Mouse (Mus musculus) T-helper 17 cell (primary cell): ENCODE data around the gene Terf2.
"Not testable (repeated sequence)": the region's sequence is repeated elsewhere in the genome, so short reads cannot be mapped to it uniquely, and the experiment has no call there.

Experiments
- in situ Hi-C, 2 experiments: fragments of 300-600 bp; cut with MboI, MseI; formaldehyde crosslinking; loops; 1 replicate in 1 of 2; 2 replicates in 1 of 2; pipeline ENCODE4 v1.15.1; 2025; ENCODE audit warnings: high pct_unique_total_duplicates in 2 of 2

Gene Terf2

DNA sequence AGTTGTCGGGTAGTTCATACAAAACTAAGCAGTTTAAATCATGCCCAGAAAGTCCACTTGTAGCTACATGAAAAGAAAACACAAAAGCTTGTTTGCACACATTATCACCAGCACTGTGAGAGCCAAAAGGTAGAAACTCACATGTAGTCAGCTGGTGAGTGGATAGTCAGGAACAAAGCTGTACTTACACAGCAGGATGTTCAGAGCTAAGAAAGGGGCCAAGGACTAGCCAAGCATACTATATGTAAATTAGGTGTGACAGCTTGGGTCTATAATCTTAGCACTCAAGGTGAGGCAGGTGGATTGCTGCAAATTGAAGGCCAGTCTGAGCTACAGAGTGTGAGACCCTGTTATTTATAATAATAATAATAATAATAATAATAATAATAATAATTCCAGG is 33.7 kb downstream of the Terf2 start:
- in situ Hi-C loops: no loop called here

GRCm38 (mm10) chr8:107056973-107057369 is 39.4 kb downstream of the Terf2 start:
- in situ Hi-C loops: no loop called here

GRCm38 (mm10) chr8:107056076-107056972 is 40.0 kb downstream of the Terf2 start, which contains the start of the genes Cog8 and Nip7:
Cog8 (minus strand) TSS chr8:107056689.
Nip7 (plus strand) TSS chr8:107056877.
- in situ Hi-C loops: no loop called here

GRCm38 (mm10) chr8:107052046-107052445 is 44.3 kb downstream of the Terf2 start:
- in situ Hi-C loops: no loop called here

GRCm38 (mm10) chr8:107049480-107049879 is 46.9 kb downstream of the Terf2 start:
- in situ Hi-C loops: no loop called here

DNA sequence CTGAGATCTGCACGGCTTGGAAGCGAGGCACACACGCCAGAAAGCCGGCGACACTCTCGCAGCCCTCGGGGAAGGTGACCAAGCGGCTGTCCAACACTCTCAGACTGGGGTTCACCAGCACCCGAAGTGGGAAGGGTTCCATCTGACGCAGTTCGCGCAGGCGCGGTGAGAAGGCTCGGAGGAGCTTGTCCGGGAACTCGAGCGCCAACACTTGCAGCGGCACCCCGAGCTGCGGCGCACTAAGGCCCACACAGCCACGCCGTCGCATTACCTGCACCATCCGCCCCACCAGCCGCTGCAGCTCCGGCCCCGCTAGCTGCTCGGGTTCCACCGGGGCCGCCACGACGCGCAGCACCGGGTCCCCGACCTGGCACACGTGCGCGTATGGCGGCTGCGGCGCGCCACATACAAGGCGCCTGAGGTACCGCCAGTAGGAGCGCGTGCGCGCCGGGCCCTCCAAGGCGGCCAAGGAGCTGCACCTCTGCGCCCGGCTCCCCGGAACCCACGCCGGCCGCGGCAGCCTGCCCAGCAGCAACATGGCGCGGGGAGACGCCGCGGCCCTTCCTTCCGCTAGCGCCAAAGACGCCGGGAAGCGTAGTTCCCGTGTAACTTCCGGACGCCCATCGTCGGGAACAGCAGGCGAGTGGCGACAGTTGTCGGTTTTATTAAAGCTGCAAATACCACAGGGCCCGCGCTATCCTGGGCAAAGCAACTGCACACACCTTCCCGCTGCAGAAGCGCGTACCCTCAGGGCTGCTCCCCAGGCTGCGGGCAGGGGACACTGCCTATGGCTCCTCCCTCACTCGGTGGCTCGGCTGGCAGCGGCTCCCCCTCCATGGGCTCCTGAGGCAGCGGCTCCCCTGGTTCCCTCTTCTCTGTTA is 48.0 kb downstream of the Terf2 start, which contains the start of gene Pdf:
Gene Pdf (minus strand): TSS at position 554 of the 881 bp plus-strand sequence.
- in situ Hi-C loops: no loop called here

DNA sequence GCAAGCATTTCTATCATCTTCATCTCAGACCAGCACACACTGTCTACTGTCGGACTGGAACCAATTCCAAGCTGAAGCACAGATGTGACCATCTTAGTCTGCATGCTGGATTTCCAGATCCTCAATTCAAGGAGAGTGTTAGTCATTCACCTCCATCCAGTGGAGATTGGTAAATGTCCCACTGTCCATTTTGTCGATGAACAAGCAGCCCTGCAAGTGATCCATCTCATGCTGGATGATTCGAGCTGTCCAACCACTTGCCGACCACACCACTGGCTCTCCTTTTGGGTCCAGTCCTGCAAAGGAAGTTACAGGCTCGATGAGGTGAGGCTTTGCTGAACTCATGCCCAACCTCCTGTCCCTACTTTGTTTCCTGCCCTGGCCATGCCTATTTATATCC is 49.4 kb downstream of the Terf2 start:
- in situ Hi-C loops: no loop called here

DNA sequence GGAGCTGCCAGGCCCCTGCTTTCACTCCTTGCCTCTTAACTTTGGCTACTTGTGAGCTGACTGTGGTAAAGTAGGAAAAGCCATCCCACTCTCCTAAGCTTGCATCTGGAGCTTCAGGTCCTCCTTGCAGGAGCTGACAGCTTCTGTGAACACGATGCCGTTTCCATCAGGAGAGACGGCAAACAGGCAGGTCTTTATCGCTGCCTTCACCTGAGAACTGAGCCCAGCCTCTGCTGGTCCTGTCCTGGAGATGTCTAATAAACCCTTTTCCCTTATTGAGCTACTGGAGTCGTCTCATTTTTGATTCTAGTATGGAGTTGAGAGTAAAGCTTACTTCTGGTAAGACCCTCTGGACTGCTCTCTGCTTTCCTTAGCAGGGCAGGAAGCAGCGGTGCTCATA is 50.9 kb downstream of the Terf2 start:
- in situ Hi-C loops: no loop called here

DNA sequence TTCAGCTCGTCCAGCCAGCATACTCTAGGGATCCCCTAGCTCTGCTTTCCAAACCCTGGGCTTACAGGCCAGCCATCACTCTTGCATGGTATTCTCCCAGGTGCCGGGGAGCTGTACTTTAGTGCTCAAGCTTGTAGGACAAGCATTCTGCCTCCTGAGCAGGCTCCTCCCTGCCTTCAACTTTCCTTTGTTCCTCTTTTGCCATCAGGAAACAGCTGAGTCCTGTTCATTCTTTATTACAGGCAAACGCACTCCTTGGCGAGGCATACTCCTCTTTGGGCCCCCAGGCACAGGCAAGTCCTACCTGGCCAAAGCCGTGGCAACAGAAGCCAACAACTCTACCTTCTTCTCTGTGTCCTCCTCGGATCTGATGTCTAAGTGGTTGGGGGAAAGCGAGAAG is 55.7 kb downstream of the Terf2 start:
- in situ Hi-C loops: no loop called here

GRCm38 (mm10) chr8:107036626-107037025 is 59.7 kb downstream of the Terf2 start:
- in situ Hi-C loops: no loop called here

GRCm38 (mm10) chr8:107035641-107036040 is 60.7 kb downstream of the Terf2 start:
- in situ Hi-C loops: no loop called here

DNA sequence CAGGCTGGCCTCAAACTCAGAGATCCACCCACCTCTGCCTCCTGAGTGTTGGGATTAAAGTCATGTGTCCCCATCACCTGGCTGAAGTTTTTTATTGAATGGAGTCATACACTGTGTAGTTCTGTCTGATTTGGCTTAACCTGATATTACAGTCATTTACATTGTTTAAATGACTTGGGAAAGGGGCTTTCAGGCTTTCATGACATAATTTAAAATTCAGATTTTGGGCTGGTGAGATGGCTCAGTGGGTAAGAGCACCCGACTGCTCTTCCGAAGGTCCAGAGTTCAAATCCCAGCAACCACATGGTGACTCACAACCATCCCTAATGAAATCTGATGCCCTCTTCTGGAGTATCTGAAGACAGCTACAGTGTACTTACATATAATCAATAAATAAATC is 62.7 kb downstream of the Terf2 start:
- in situ Hi-C loops: not testable (repeated sequence)

DNA sequence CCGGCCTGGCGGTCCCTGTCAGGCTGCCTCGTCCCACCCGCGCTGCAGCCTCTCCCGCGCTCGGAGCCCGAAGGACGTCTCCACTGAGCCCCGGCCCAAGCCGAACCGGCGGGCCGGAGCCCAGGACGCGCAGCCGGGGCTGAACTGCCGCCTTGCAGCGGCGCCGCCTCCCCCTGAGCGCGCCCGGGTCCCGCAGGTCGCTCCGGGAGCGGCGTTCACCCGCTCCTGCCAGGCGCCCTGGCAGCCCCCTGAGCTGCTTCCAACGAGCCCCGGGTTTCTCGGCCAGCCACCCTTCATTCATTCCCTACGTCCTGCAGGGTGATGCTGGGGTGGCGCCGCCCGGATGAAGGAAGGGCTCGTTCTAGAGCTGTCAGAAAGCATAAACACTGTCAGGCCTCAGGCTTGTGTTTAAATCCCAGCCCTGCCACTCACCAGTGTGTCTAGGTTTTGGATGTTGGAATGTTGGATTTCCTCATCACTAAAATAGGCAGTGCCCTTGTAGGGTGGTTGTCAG is 64.7 kb downstream of the Terf2 start:
- in situ Hi-C loops: no loop called here

DNA sequence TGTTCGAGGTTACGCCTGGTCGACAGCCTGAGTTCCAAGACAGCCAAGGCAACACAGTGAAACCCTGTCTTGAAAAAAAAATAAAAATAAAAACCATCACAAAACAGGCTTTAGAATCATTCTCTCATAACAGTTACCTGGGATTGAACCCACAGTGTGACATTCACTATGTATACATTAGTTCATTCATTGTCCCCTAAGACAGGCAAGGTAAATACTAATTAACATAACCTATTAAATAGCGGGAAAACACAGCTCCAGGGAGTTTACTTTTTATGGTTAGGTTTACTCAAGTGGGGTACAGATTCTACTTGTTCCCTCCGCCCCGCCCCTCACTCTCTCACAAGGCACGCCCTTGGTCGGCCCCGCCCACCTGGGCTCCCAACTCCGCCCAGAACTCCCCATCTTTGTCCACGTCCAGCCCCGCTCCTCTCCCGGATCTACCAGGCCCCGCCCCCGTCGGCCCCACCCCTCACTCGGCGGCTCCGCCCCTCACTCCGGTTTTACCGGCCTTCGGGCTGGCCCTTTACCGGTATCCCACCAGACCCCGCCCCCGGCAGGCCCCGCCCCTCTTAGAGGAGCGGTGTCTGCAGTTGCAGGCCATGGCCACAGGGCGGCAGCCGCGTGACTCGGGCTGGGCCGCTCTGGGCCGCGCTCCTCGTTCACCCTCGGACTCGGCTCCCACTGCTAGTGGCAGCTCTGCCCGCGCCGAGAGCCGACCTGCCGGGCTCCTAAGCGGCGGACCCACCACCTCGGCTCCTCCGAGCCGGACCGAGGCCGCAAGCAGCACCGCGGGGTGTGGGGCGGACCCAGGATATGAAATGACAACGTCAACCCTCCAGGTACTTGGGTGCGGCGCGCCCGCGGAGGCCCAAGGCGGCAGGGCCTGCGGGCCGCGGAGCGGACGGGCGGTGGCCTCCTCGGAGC is 65.4 kb downstream of the Terf2 start, which contains the start of gene Vps4a:
Gene Vps4a (plus strand): TSS at position 573 of the 927 bp plus-strand sequence.
- in situ Hi-C loops: no loop called here

- in situ Hi-C loops: no loop called here
Measured at GRCm38 (mm10) chr8:107030058-107030457, 66.3 kb downstream of the Terf2 start.

DNA sequence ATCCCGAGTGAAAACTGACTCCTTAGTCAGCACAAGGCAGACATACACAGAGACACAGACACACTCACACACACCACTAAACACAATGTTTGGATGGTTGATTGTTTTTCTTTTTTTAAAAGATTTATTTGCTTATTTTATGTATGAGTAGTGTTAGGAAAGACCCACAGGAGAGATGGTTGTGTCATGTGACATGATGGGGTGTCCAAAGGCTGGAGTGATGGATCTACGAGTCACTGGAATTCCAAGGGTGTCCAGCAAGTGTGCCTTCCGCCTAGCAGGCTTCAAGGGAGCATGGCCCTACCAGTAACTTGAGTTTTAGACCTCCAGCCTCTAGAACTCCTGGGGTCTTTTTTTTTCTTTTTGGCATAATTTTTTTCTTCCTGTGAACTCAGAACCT is 67.0 kb downstream of the Terf2 start:
- in situ Hi-C loops: no loop called here

GRCm38 (mm10) chr8:107023479-107023878 is 72.9 kb downstream of the Terf2 start:
- in situ Hi-C loops: loop anchor here (5.0 to 25.0 kb wide), 2 partner anchors 101 to 311 kb away; no protein-coding TSS in a partner anchor
